Mouse (Mus musculus) embryonic fibroblast, embryonic 13.5 days (primary cell): ENCODE data around the gene Zfp787. TPM values are rescaled to one million over a fixed set of nuclear protein-coding genes. Genes with fewer than 3 reads are reported as not detected.

Source experiments
- H3K27ac ChIP-seq: 2 replicates; pipeline ENCODE4 v1.5.1; 2012; ENCODE audit warnings: low read length, control low read depth, inconsistent platforms; ENCODE audit not compliant: insufficient read depth
- H3K4me1 ChIP-seq: 2 replicates; pipeline ENCODE4 v1.6.1; 2011; ENCODE audit warnings: low read length; ENCODE audit not compliant: control insufficient read depth, insufficient read depth
- H3K4me3 ChIP-seq: 2 replicates; pipeline ENCODE4 v1.5.1; 2011; ENCODE audit warnings: mild to moderate bottlenecking, control low read depth, low read length; ENCODE audit not compliant: insufficient read depth
- CTCF ChIP-seq: IDR thresholded peaks from 2 replicates; pipeline ENCODE4 v1.5.1; 2011; ENCODE audit warnings: mild to moderate bottlenecking, control low read depth, low read length, moderate library complexity, borderline replicate concordance; ENCODE audit not compliant: insufficient read depth
- POLR2A ChIP-seq: IDR thresholded peaks from 2 replicates; pipeline ENCODE4 v1.6.1; 2011; ENCODE audit warnings: low read depth, mild to moderate bottlenecking, control low read depth, low read length, moderate library complexity
- polyA plus RNA-seq: library from polyadenylated mRNA; stranded (reverse); fragments of >200 nt; gene quantifications from 2 replicates; pipeline ENCODE4 v1.2.4, GENCODE M21; 2011; ENCODE audit warnings: low read depth; ENCODE audit not compliant: missing spikeins, insufficient read length

Zfp787 gene
- polyA plus RNA-seq, 1 experiment = 14.2 TPM

DNA sequence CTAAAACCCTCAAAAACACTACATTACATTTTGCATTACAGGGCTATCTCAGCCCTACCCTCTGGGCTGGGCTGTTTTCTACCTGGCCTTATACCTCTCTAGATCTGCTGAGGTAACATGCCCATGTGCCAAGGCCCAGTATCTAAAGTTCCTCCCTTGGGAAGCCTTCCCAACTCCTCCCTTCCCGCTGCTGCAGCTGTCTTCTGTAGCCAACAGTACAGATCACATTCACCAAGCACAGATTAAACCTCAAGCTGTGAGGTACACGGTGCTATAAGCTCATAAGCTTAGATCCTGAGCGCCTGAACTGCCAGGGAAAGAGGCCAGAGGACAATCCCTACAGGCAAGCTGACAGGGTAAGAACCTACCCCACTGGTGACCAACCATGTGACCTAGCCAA, 3.8 kb downstream of the Zfp787 start:
- no peak overlapping the region for H3K4me3 ChIP-seq
- TF ChIP-seq POLR2A (no peak), CTCF (no peak)
- H3K4me1 ChIP-seq = peaks cover 21% of the 10 kb centered on the region
- H3K27ac ChIP-seq = no peak overlapping the region

DNA sequence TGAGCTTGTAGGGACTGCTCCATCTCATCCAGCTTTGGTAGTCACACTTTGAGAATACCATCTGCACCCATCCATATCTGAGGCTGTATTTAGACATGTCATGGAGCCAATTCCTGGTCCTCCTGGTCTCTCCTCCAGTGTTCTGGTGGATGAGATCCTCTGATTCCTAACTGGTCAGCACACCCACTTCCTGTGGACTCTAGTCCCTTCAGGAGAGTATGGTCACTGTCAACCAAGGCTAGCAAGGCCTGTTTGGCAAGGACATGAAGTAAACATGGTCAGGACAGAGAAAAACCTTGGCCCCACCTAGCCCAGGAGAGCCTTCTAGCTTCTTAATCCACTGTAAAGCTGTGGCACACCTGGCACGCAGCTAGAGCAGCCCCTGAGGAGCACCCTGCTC, 4.5 kb downstream of the Zfp787 start:
- Histone ChIP-seq H3K4me1 (peaks cover 19% of the 10 kb centered on the region; the same call in 1 of the 2 replicates), H3K4me3 (no peak overlapping the region), H3K27ac (no peak overlapping the region)
- no peak for TF ChIP-seq CTCF
- TF ChIP-seq POLR2A = no peak

DNA sequence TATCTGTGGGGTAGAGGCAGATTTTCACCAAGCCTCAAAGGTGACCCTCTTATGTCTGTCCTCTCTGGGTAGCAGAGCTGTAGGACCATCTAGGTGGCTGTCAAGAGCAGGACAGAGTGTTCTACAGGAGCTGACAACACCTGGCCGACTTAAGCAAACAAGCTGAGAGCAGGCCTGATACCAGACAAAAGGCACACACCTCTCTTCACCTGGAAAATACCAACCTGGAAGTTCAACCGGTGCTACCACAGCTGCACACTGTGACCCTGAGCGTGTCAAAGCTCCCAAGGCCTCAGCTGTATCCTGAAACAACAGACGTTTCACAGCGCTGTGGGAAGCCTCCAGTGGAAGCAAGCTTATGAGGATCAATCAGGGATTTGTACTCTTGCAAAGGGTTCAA, 8.1 kb downstream of the Zfp787 start:
- peaks cover 14% of the 10 kb centered on the region for H3K4me1 ChIP-seq
- no peak for TF ChIP-seq CTCF
- H3K27ac ChIP-seq = peak overlapping the region; percentile 80; the same call in 1 of the 2 replicates
- no peak overlapping the region for H3K4me3 ChIP-seq

DNA sequence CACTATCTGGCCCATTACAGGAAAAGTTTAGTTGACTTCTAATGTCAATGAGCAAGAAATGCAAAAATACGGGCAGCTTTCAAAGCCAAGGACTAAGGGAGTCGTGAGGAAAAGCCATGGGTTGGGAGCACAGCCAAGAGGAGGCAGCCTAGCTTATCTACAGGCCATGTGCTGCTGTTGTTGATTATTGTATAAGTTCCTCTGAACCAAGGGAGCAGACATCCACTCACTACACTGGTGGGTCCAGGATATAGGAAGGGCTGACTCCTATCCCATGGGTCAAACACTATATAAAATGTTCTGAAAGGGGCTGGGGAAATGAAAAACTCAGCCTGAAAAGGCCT, 8.8 kb downstream of the Zfp787 start:
- TF ChIP-seq CTCF (no peak), POLR2A (no peak)

DNA sequence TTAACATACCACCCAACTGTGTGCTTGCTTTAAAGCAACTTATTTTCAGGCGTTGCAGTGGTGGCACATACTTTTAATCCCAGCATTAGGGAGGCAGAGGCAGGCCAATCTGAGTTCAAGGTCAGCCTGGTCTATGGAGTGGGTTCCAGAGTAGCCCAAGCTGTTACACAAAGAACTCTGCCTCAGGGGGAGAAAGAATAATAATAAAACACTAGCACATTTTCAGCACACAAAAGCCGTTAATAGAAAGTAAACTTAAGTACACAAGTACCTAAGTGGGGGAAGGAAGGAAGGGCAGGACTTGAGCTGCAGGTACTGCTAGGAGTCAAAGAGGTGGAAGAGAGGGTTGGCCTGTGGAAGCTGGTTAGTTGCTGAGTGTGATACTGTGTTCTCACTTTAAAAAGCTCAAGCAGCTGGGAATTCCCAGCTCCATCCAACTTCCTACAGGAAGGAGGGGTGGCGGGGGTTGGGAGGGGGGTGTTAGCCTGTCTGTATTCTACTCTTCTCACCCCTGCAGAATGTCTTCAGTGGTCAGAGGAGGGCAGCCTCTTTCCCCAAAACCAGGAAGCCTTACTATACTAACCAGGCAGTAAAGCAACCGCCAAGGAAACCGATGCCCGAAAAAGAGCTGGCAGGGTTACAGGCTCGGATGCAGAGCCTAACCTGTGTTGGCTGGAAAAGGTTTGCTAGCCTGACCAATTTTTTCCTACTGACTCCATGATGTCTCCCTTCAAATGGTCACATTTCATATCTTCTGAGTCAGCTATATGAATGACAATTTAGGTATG, 9.4 kb downstream of the Zfp787 start:
- Histone ChIP-seq H3K4me3 (no peak overlapping the region), H3K4me1 (peaks cover 14% of the 10 kb centered on the region), H3K27ac (peak overlapping the region; percentile 84)
- TF ChIP-seq CTCF (no peak), POLR2A (no peak)

More for the DNA sequence above, 8.8 kb downstream of the Zfp787 start:
- Histone ChIP-seq H3K4me3 (no peak overlapping the region), H3K27ac (peak overlapping the region; percentile 80), H3K4me1 (peaks cover 14% of the 10 kb centered on the region)

DNA sequence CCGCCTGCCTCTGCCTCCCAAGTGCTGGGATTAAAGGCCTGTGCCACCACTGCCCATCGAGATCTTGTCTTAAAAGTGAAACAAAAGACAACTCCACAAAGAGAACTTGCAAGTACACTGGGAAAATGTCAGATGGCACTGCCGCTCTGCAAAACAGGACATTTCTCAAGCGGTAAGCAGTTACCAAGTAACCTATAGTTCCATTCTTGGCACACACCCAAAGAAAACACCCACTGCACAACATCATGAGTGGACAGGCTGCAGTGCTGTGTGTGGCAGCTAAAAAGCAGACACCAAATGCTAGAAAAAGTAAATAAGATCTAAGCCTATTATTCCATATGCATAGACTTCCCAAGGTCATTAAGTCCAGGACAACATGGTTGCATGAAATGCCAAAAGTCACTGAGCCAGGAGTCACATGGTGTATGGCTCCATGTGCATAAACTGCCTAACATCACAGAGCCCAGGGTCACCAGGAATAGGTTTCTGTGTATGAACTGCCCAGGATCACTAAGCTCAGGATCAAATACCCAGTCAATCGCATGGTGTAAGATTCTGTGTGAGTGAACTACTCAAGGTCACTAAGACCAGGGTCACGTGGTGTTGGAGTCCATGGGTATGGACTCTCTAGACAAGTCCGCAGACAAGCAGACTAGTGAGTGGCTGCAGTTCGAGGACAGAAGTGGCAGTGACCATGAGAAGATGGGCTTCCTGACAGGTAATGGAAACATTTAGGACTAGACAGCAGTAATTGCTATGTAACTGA, 10.2 kb downstream of the Zfp787 start:
- peak overlapping the region; percentile 84 for H3K27ac ChIP-seq
- peaks cover 14% of the 10 kb centered on the region for H3K4me1 ChIP-seq
- no peak overlapping the region for H3K4me3 ChIP-seq
- TF ChIP-seq CTCF = no peak
- TF ChIP-seq POLR2A = no peak

DNA sequence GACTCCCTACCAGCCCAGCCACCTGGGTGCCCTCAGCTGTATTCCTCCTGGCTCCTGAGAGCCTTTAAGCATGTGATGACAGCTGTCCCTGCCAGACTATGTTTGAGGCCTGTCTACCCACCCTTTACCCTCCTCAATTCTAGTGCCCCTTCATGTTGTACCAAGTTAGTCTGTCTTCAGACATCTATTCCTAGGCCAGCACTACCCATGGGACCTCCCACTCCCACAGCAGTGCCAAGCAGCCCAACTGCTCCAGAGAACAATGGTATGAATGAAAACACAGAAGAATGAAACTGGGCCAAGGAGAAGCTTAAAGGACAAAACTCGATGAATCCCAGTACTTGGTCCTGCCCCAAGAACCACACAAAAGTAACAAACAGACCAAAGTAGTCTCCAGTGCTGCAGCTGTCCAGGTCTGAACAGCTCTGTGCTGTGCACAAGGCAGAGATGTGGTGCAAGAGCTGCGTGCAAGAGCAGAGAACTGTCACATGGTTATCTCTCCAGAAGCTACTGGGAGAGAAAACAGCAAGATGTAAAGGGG, 11.7 kb downstream of the Zfp787 start:
- TF ChIP-seq POLR2A = no peak
- no peak for TF ChIP-seq CTCF
- Histone ChIP-seq H3K4me3 (no peak overlapping the region), H3K27ac (no peak overlapping the region), H3K4me1 (peaks cover 14% of the 10 kb centered on the region)

DNA sequence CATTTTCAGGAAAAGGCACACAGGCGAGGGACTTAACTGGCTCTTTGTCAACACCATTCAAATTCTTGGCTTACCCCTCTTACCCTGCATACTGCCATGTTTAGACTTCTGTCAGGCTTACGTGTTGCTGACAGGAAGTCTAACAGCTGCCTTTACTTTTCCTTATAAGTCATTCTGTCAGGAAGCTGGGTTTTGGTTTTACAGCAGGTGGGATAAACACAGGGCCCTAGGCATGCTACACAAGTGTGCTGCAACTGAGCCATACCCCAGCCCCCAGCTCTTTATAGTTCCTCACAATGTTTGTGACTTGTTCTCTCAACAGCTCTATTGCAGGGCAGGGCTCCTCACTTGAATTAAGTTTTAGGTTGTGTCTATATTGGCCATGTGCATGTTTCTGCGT, 16.5 kb downstream of the Zfp787 start:
- Histone ChIP-seq H3K4me3 (no peak overlapping the region), H3K4me1 (no peaks in the 10 kb centered on the region), H3K27ac (no peak overlapping the region)
- TF ChIP-seq CTCF (no peak), POLR2A (no peak)

DNA sequence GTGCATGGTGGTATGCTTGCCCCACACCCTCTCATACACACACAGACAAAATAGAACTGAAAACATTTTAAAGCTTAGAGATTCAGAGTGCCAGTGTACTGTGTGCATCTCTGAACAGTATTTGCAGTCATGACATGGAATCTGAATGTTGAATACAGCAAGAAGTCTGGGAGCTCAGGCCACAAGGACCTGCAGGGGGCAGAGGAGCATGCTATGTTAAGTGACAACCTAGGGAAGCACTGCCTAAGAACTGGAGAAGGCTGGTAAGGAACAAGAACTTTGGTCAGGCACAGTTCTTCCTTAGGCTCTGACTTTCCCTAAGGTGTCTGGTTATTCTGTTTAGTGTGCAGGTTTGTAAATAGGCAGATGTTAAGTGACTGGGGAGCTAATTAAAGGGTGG, 19.3 kb downstream of the Zfp787 start:
- TF ChIP-seq CTCF = no peak
- H3K27ac ChIP-seq = no peak overlapping the region
- no peak overlapping the region for H3K4me3 ChIP-seq
- no peaks in the 10 kb centered on the region for H3K4me1 ChIP-seq

DNA sequence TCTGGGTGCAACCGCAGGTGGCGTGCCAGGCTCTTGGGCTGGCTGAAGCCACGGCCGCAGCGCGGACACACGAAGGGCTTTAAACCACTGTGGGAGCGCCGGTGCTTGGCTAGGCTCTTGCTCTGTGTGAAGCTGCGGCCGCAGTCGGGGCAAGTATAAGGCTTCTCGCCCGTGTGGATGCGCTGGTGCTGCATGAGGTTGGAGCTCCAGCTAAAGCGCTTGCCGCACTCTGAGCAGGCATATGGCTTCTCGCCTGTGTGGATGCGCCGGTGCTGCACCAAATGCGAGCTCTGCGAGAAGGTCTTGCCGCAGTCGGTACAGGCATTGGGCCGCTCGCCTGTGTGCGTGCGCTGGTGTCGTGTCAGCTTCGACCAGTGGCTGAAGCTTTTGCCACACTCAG, 23.2 kb downstream of the Zfp787 start:
- no peak for TF ChIP-seq POLR2A
- no peak for TF ChIP-seq CTCF
- H3K4me3 ChIP-seq = no peak overlapping the region
- no peak overlapping the region for H3K27ac ChIP-seq
- H3K4me1 ChIP-seq = no peaks in the 10 kb centered on the region
